Mouse (Mus musculus): ENCODE data around the gene Cwc27. TPM values are rescaled to one million over a fixed set of nuclear protein-coding genes. Genes with fewer than 3 reads are reported as not detected.

Gene Cwc27
- total and polyA plus RNA-seq, 2 experiments from 2014 or later: 14.8 to 26.7 TPM

DNA sequence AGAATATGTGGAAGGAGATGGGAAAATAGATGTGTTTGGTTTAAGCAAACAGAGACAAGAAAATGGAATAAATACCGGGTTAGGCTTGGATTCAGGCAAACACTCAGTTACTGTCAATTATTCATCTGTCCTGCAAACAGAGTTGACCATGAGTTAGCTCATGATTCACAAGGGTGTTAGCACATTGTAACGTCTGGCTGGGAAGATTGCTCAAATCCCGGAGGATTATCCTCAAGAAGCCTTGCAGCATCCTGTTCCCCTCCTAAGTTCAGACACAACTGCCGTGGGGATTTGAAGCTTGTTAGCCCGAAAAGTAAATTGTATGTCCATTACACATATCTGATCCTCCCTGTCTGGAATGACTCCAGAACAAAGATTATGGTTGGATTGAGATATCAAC is 228.6 kb downstream of the Cwc27 start:
- TF ChIP-seq CTCF (IDR thresholded peaks at IDR 0.05; ENCODE audit: low read depth): no peak
- Histone ChIP-seq H3K4me2 (ENCODE audit: low read depth) (no peak overlapping the region), H3K36me3 (ENCODE audit: insufficient read depth) (no peaks in the 10 kb centered on the region), H3K9me3 (ENCODE audit: low read length) (no peaks in the 10 kb centered on the region), H3K4me3 (ENCODE audit: low read depth, low read length) (no peak overlapping the region), H3K9ac (no peak overlapping the region), H3K27me3 (ENCODE audit: insufficient read depth, low read length) (no peaks in the 10 kb centered on the region), H3K27ac (ENCODE audit: low read depth, low read length) (no peak overlapping the region), H3K4me1 (ENCODE audit: insufficient read depth) (no peaks in the 10 kb centered on the region)
- DNase-seq (no peak), ATAC-seq (no peak)
- 83% methylated on average over 5 of the region's 5 CpGs for WGBS

Other genes starting within 250 kb of the Cwc27 start
- 13.4 and 15.9 TPM in 2 replicates for gene Srek1ip1, start 24.7 kb downstream of the Cwc27 start, total RNA-seq (2014; rRNA removed)
- 9.7 and 12.9 TPM in 2 replicates for gene Srek1ip1, start 24.7 kb downstream of the Cwc27 start, polyA plus RNA-seq (2015; fragmentation: Nextera tagmentation; extraction: Ambion mirVana)
- 1.8 and 3.0 TPM in 2 replicates for gene Shisal2b, start 46.8 kb upstream of the Cwc27 start, total RNA-seq (2014; rRNA removed)
- gene Shisal2b, start 46.8 kb upstream of the Cwc27 start, polyA plus RNA-seq (2015; fragmentation: Nextera tagmentation; extraction: Ambion mirVana): 1.7 and 2.4 TPM in 2 replicates
- gene Rgs7bp, start 237.8 kb upstream of the Cwc27 start, total RNA-seq (2014; rRNA removed): 13.5 and 15.2 TPM in 2 replicates
- gene Rgs7bp, start 237.8 kb upstream of the Cwc27 start, polyA plus RNA-seq (2015; fragmentation: Nextera tagmentation; extraction: Ambion mirVana): 3.3 and 7.8 TPM in 2 replicates

Measured in forebrain, postnatal 0 days (tissue).